Mouse (Mus musculus) brain, embryonic 18.5 days (tissue): ENCODE measurements around the gene Styxl1.

Experiments
- DNase-seq: peaks from one replicate; pipeline ENCODE4 v3.0.0-alpha.2; 2012; ENCODE audit warnings: low read depth, low spot score

Gene Styxl1

DNA sequence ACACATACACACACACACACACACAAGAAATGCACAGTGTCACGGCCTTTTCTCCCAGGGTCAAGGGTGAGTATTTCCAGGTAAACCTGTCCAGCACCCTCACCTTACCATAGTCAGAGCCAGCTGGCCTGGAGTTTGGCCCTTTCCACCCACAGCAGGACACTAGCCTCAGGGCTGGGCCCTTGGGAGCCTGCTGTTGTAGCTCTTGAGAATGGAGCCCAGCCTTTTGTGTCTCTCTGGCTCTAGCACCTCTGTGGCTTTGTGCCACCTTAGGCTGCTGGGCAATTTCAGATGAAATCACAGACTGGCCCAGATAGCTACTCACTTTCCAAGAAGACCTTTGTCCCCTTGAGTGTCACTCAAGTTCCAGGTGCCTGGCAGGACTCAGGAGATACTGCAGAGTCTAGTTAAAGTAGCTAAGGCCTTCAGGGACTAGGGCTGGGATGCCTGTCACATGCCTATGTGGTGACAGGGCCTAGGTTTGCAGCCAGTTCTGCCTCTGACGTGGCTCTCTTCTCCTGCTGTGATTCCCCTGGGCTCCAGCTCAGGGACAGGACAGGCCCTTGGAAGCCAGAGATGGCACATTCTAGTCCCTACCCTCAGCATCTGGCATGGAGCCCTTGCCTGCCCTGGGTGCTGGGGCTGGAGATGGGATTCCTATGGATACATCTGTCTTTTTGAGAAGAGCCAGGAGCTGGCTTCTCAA lies 51.4 kb downstream of the Styxl1 start:
- DNase-seq, result no peak

DNA sequence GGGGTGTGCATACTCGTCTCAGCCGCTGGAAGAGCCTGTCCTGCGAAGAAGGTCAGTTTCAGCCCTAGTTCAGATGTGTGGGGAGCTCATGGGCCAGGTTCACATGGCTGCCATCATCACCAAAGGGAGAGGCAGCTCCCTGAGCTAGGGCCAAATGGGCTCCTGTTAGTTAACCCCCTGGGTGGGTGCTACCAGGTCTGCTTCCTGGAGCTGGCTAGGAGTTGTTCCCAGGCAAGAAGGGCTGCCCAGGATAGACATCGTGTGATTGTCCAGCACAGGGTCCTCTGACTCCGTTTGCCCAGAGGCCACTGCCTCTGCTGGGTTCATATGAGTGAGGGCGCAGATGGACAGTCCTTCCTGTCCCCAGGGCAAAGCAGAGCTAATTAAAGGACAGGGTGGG lies 52.2 kb downstream of the Styxl1 start:
- DNase-seq, result no peak

- no peak for DNase-seq
Measured at GRCm38 (mm10) chr5:135725391-135725841, 52.8 kb downstream of the Styxl1 start.

GRCm38 (mm10) chr5:135724536-135725322 lies 53.5 kb downstream of the Styxl1 start:
- no peak for DNase-seq

DNA sequence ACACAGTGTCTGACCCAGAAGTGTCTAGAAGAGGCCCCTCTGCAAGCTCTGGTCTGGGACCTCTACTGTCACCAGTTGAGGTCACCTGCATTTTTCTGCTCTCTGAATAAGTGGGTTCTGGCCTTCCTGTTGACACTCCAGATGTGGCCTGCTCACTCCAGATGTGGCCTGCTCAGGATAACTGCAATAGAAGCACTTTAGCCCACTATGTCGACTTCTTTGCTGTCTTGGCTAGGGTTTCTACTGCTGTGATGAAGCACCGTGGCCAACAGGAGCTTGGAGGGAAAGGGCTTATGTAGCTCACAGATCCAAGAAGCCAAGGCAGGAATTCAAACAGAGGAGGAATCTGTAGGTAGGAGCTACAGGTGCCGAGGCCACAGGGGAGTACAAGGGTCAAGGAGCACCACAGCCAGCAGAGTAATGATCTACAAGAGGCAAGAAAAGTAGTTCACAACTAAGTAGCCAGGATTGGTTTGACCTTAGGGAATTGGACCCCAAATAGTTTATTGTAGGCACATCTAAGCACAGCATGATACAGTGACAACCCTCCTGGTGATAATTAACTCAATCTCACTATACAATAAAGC lies 54.9 kb downstream of the Styxl1 start:
- DNase-seq, result no peak

GRCm38 (mm10) chr5:135722121-135722520 lies 56.1 kb downstream of the Styxl1 start:
- no peak for DNase-seq

DNA sequence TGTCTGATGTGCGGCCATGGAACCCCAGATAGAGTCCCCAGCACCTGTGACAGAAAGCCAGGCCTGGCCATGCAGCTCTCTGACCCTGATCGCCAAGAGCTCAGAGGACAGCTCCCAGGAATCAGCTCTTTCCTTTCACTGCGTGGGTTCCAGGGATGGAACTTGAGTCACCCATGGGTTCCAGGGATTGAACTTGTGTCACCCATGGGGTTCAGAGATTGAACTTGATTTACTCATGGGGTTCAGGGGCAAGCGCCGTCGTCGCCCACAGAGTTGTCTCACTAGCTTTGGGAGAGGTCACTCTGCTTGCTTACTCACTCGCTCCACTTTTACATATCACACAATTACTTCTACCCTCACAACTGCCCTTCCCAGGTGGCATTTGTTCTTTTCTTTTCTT lies 57.1 kb downstream of the Styxl1 start:
- no peak for DNase-seq

- DNase-seq, result no peak
Measured at GRCm38 (mm10) chr5:135720121-135720520, 58.1 kb downstream of the Styxl1 start.

DNA sequence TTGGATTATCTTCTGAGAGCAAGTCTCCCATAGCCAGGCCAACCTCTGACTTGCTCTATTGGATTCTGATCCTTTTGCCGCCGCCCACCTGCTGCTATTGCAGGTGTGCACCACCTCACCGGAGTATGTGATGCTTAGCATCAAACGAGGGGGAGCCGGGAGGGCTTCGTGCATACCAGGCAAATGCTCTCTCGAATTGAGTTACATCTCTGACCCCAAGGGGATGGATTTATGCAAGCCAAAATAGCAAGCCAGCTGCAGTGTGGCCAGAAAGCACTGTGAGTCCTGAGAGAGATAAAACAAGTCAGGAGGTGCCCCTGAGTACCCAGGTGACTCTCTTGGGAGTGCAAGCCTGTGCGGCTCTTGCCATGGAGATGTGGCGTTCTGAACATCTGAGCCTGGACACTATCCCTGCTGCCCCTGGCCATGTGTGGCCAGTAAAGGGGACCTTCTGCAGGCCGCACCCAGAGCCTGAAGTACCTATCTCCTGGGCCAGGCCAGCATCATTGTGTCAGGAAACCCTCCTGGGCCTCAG lies 58.5 kb downstream of the Styxl1 start:
- no peak for DNase-seq

DNA sequence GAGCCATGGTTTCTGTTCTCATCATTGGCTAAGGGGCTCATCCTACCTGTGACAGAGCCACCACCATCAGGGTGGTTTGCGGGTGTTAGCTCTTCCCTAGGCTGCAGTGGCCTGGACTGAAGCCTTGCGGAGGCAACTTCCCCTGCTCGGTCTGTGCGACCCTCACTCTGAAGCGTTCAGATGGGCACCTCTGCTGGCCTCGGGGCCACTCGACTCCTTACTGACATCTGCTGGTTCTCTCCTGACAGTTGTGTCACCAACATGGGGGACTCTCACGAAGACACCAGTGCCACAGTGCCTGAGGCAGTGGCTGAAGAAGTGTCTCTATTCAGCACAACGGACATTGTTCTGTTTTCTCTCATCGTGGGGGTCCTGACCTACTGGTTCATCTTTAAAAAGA lies 62.6 kb downstream of the Styxl1 start:
- DNase-seq, result no peak

- DNase-seq, result no peak
Measured at GRCm38 (mm10) chr5:135713441-135714218, 64.6 kb downstream of the Styxl1 start.

- DNase-seq, result no peak
Measured at GRCm38 (mm10) chr5:135712803-135713202, 65.4 kb downstream of the Styxl1 start.

DNA sequence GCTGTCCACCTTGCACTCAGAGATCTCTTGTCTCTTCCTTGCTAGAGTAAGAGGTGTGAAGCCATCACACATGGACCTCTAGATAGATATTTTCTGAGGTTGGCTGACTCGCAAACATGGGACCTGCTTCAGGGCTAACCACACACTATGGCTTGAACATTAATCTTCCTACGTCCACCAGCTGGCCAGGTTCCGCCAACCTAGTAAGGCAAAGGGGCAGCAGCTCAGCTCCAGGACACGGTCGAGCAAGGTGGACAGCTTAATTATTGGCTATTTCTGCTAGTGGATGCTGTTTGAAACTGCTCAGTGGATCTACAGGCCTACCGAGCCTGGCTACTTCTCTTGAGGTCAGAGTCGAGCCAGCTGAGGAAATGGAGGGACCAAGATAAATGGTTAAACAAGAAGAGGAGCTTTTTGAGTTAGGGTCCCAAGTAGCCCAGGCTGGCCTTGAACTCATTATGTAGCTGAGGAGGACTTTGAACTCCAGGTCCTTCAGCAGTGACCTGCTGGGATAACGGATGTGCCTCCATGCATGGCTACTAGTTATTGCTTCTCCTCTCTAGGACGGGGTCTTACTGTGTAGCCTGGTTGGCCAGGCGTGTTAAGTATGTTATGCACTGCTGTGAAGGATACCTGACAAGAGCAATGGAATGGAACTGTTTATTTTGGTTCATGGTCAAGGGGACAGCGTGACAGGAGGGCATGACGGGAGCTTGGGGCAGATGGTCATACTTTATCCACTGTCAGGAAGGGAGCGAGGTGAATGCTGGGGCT lies 66.4 kb downstream of the Styxl1 start:
- DNase-seq, result no peak

DNA sequence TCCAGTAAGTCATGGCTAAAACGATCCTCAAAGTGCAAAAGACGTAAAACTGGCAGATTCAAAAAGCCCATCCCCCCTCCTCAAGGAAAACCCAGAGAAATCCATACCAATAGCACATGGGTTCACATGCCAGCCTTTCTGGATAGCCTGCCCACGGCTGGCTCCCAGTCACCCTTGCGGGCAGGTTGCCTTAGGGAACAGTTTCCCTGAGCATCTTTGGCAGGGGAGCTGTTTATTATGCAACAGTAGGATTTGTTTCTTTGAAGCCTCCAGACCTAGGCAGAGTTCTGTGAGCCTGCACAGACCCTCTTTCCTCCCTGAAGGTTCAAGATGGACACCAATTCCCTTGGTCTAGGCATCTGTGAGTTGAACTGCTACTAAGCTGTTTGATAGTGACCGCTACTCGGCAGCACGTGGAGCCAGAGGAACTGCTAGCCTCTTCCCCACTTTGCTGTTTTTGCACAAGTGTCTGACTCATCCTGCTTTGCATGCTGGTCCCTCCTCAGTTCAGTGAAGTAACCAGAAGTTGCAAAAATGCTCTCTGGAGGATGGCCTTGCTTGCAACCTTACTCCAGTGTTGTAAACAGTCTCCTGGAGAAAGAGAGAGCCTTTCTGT lies 67.5 kb downstream of the Styxl1 start:
- no peak for DNase-seq

DNA sequence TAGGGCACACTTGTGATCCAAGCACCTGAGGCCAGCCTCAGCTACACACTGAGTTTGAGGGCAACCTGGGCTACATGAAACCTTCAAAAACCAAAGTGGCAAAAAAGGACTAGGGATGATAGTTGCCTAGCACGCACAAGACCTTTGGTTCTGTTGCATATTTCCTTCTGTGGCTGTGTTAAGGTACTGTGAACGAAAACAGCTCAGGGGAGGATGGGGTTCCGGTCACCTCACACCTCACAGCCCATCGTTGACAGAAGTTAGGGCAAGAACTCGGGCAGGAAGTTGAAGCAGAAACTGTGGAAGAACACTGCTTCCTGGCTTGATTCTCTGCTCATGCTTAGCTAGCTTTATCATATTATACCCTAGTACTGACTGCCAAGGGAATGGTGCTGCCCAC lies 68.5 kb downstream of the Styxl1 start:
- DNase-seq, result no peak

GRCm38 (mm10) chr5:135707855-135708254 lies 70.3 kb downstream of the Styxl1 start:
- DNase-seq, result no peak

GRCm38 (mm10) chr5:135707039-135707438 lies 71.1 kb downstream of the Styxl1 start:
- DNase-seq, result no peak

- no peak for DNase-seq
Measured at GRCm38 (mm10) chr5:135705383-135705782, 72.8 kb downstream of the Styxl1 start.

DNA sequence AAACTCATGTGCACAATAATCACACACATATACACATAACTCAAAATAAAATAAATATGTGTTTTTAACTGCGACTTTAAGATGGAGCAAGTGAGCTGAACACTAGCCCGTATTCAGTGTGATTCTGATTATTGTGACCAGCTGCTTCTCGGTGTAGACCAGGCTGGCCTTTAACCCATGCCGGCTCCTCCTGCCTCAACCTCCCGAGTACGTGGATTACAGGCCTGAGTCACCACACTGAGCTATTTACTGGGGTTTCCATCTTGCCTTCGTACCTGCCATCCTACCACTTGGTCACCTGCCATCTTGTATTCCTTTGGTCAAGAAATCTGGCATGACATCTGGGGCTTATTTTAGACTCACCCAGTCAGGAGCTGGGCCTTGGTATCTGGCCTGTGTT lies 74.8 kb downstream of the Styxl1 start:
- no peak for DNase-seq

- DNase-seq, result no peak
Measured at GRCm38 (mm10) chr5:135702682-135703192, 75.4 kb downstream of the Styxl1 start.
